Mouse (Mus musculus) small intestine, adult 2 months (tissue): ENCODE data around the gene Rell1.

Experiments
- CTCF ChIP-seq: fragments of 200-500 bp; IDR thresholded peaks from 2 replicates; pipeline ENCODE4 v1.5.1; 2012; ENCODE audit warnings: low read depth, mild to moderate bottlenecking, control low read depth, inconsistent platforms, low read length, moderate library complexity, mixed read lengths; ENCODE audit not compliant: insufficient replicate concordance, insufficient read length; ENCODE audit errors: extremely low read depth
- POLR2A ChIP-seq: fragments of 200-500 bp; IDR thresholded peaks from 2 replicates; pipeline ENCODE4 v1.6.1; 2012; ENCODE audit warnings: low read depth, mild to moderate bottlenecking, control low read depth, inconsistent platforms, low read length, moderate library complexity

DNA sequence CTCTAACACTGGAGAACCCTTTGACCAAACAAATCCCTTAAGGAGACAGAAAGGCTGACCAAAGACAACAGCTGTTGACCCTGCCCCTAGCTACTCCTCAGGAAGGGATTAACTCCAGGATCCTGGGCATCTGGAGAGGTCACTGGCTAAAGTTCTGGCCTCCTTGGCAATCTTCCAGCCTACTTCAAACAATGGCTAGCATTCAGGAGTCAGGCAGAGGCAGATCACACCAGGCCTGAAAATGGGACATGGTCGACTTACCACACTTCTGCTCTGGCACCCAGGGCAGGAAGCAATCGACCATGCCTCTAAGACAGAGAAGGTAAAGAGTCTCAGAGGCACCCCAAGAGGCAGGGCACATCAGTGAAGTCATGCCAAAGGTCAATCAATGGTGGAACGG, 19.5 kb downstream of the Rell1 start:
- TF ChIP-seq POLR2A (no peak), CTCF (no peak)
